Mouse (Mus musculus): ENCODE results near the gene Lin37. TPM values are rescaled to one million over a fixed set of nuclear protein-coding genes. Genes with fewer than 3 reads are reported as not detected.

Lin37 gene
- total RNA-seq, 2 experiments from 2014 or later, result 7.8 to 48.0 TPM

DNA sequence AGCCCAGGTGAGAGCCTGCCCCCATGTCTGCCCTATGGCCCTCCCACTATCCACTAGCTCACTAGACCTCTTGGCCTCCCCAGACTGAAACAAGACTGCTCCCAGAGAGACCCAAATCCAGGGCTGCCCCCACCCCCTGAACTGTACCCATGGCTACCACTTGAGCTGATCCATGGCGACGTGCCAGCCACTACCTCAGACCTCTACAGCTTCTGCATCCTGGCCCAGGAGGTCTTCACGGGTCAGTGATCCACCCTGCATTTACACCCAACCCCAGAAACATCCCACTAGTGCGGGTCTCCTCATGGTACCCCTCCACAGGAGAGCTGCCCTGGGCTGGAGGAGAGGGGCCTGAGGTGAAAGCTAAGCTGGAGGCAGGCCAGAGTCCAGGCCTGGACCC, 39.2 kb downstream of the Lin37 start:
- ATAC-seq (replicated peaks; ENCODE audit: low FRiP score, poor library complexity, severe bottlenecking), result no peak

DNA sequence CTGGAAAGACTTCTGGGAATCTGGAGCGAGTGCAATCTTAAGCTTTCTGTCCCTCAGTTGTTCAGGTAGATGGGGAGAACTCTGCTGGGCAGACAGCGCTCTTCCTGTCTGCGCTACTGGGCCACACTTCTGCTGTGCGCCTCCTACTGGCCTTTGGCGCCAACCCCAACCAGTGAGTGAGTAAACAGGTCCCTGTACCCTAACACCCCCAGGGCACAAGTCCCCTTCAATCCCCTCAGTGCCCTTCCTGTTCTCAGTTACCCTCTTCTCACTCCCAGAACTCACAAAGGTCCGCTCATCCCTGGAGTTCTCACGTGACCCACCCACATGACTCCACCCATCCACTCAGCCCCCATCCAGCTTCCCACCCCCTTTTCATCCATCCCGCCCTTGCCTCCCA, 41.3 kb downstream of the Lin37 start:
- no peak for ATAC-seq (replicated peaks; ENCODE audit: low FRiP score, poor library complexity, severe bottlenecking)

- ATAC-seq (replicated peaks; ENCODE audit: low FRiP score, poor library complexity, severe bottlenecking), result no peak
These were observed 44.5 kb downstream of the Lin37 start for GRCm38 (mm10) chr7:30515003-30515760.

DNA sequence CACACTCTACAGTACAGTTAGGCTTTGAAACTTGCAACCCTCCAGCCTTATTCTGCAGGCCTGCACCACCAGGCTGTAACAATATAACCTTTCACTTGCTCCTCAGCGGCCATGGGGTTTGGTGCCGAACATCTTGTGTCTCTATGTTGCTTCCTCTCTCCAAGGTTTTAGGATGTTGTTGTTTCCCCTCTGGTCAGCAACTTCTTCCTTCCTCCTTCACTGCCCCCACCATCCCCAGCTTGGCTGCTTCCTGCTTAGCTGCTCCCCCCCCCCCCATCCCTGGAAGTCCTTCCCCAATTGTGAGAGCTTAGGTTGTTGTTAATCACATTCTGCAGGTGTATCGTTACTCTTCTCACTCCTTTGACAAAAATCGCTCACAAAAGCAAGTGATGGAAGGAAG, 51.6 kb downstream of the Lin37 start:
- ATAC-seq (replicated peaks; ENCODE audit: low FRiP score, poor library complexity, severe bottlenecking), result no peak

Other genes starting within 250 kb of the Lin37 start
Only the 30 nearest of the 33 such genes appear.
- gene Lrfn3, start 197.1 kb downstream of the Lin37 start, total RNA-seq (2015; ENCODE audit: low replicate concordance), result not detected in 2 replicates
- not detected in 2 replicates for gene Lrfn3, start 197.1 kb downstream of the Lin37 start, total RNA-seq (2017; ENCODE audit: low replicate concordance)
- gene Tyrobp, start 146.1 kb downstream of the Lin37 start, total RNA-seq (2015; ENCODE audit: low replicate concordance), result 315 and 361 TPM in 2 replicates
- gene Tyrobp, start 146.1 kb downstream of the Lin37 start, total RNA-seq (2017; ENCODE audit: low replicate concordance), result 122 and 140 TPM in 2 replicates
- gene Hcst, start 140.0 kb downstream of the Lin37 start, total RNA-seq (2015; ENCODE audit: low replicate concordance), result 14.2 and 29.0 TPM in 2 replicates
- 2.6 and 13.9 TPM in 2 replicates for gene Hcst, start 140.0 kb downstream of the Lin37 start, total RNA-seq (2017; ENCODE audit: low replicate concordance)
- 2.1 and 5.0 TPM in 2 replicates for gene Nfkbid, start 138.1 kb downstream of the Lin37 start, total RNA-seq (2015; ENCODE audit: low replicate concordance)
- 0.14 and 3.6 TPM in 2 replicates for gene Nfkbid, start 138.1 kb downstream of the Lin37 start, total RNA-seq (2017; ENCODE audit: low replicate concordance)
- gene Aplp1, start 114.3 kb downstream of the Lin37 start, total RNA-seq (2015; ENCODE audit: low replicate concordance), result not detected in 2 replicates
- not detected in 2 replicates for gene Aplp1, start 114.3 kb downstream of the Lin37 start, total RNA-seq (2017; ENCODE audit: low replicate concordance)
- not detected in 2 replicates for gene Kirrel2, start 102.1 kb downstream of the Lin37 start, total RNA-seq (2015; ENCODE audit: low replicate concordance)
- not detected in 2 replicates for gene Kirrel2, start 102.1 kb downstream of the Lin37 start, total RNA-seq (2017; ENCODE audit: low replicate concordance)
- not detected in 2 replicates for gene Nphs1, start 101.5 kb downstream of the Lin37 start, total RNA-seq (2015; ENCODE audit: low replicate concordance)
- not detected in 2 replicates for gene Nphs1, start 101.5 kb downstream of the Lin37 start, total RNA-seq (2017; ENCODE audit: low replicate concordance)
- gene Prodh2, start 66.2 kb downstream of the Lin37 start, total RNA-seq (2015; ENCODE audit: low replicate concordance), result not detected in 2 replicates
- gene Prodh2, start 66.2 kb downstream of the Lin37 start, total RNA-seq (2017; ENCODE audit: low replicate concordance), result not detected in 2 replicates
- gene Arhgap33, start 24.8 kb downstream of the Lin37 start, total RNA-seq (2015; ENCODE audit: low replicate concordance), result 5.0 and 6.7 TPM in 2 replicates
- 9.5 and 9.6 TPM in 2 replicates for gene Arhgap33, start 24.8 kb downstream of the Lin37 start, total RNA-seq (2017; ENCODE audit: low replicate concordance)
- 6.3 and 19.4 TPM in 2 replicates for gene Hspb6, start 7.7 kb downstream of the Lin37 start, total RNA-seq (2015; ENCODE audit: low replicate concordance)
- 2.2 and 3.9 TPM in 2 replicates for gene Hspb6, start 7.7 kb downstream of the Lin37 start, total RNA-seq (2017; ENCODE audit: low replicate concordance)
- 0.38 and 2.1 TPM in 2 replicates for gene Proser3, start 7.5 kb downstream of the Lin37 start, total RNA-seq (2015; ENCODE audit: low replicate concordance)
- 0.77 and 4.6 TPM in 2 replicates for gene Proser3, start 7.5 kb downstream of the Lin37 start, total RNA-seq (2017; ENCODE audit: low replicate concordance)
- 3.5 and 30.1 TPM in 2 replicates for gene U2af1l4, start 3.5 kb upstream of the Lin37 start, total RNA-seq (2015; ENCODE audit: low replicate concordance)
- gene U2af1l4, start 3.5 kb upstream of the Lin37 start, total RNA-seq (2017; ENCODE audit: low replicate concordance), result 30.0 and 39.4 TPM in 2 replicates
- 1.3 and 4.8 TPM in 2 replicates for gene Gm49396, start 3.5 kb upstream of the Lin37 start, total RNA-seq (2015; ENCODE audit: low replicate concordance)
- gene Gm49396, start 3.5 kb upstream of the Lin37 start, total RNA-seq (2017; ENCODE audit: low replicate concordance), result 5.2 and 6.6 TPM in 2 replicates
- 73.4 and 88.8 TPM in 2 replicates for gene Psenen, start 3.8 kb upstream of the Lin37 start, total RNA-seq (2015; ENCODE audit: low replicate concordance)
- gene Psenen, start 3.8 kb upstream of the Lin37 start, total RNA-seq (2017; ENCODE audit: low replicate concordance), result 41.4 and 69.3 TPM in 2 replicates
- gene Igflr1, start 5.6 kb upstream of the Lin37 start, total RNA-seq (2015; ENCODE audit: low replicate concordance), result 4.0 and 7.3 TPM in 2 replicates
- not detected in 2 replicates for gene Igflr1, start 5.6 kb upstream of the Lin37 start, total RNA-seq (2017; ENCODE audit: low replicate concordance)
- 31.1 and 35.0 TPM in 2 replicates for gene Kmt2b, start 28.9 kb upstream of the Lin37 start, total RNA-seq (2015; ENCODE audit: low replicate concordance)
- 14.9 and 21.2 TPM in 2 replicates for gene Kmt2b, start 28.9 kb upstream of the Lin37 start, total RNA-seq (2017; ENCODE audit: low replicate concordance)
- not detected in 2 replicates for gene Zbtb32, start 39.1 kb upstream of the Lin37 start, total RNA-seq (2015; ENCODE audit: low replicate concordance)
- gene Zbtb32, start 39.1 kb upstream of the Lin37 start, total RNA-seq (2017; ENCODE audit: low replicate concordance), result not detected in 2 replicates
- not detected in 2 replicates for gene Upk1a, start 53.0 kb upstream of the Lin37 start, total RNA-seq (2015; ENCODE audit: low replicate concordance)
- gene Upk1a, start 53.0 kb upstream of the Lin37 start, total RNA-seq (2017; ENCODE audit: low replicate concordance), result not detected in 2 replicates
- gene Cox6b1, start 66.3 kb upstream of the Lin37 start, total RNA-seq (2015; ENCODE audit: low replicate concordance), result 74.4 and 173 TPM in 2 replicates
- gene Cox6b1, start 66.3 kb upstream of the Lin37 start, total RNA-seq (2017; ENCODE audit: low replicate concordance), result 135 and 145 TPM in 2 replicates
- gene Etv2, start 76.0 kb upstream of the Lin37 start, total RNA-seq (2015; ENCODE audit: low replicate concordance), result not detected in 2 replicates
- gene Etv2, start 76.0 kb upstream of the Lin37 start, total RNA-seq (2017; ENCODE audit: low replicate concordance), result not detected in 2 replicates
- gene Rbm42, start 90.5 kb upstream of the Lin37 start, total RNA-seq (2015; ENCODE audit: low replicate concordance), result 12.3 and 22.5 TPM in 2 replicates
- 14.0 and 15.1 TPM in 2 replicates for gene Rbm42, start 90.5 kb upstream of the Lin37 start, total RNA-seq (2017; ENCODE audit: low replicate concordance)
- 1.5 and 9.2 TPM in 2 replicates for gene Haus5, start 105.2 kb upstream of the Lin37 start, total RNA-seq (2015; ENCODE audit: low replicate concordance)
- gene Haus5, start 105.2 kb upstream of the Lin37 start, total RNA-seq (2017; ENCODE audit: low replicate concordance), result 10.5 and 13.7 TPM in 2 replicates
- not detected in 2 replicates for gene Pmis2, start 111.8 kb upstream of the Lin37 start, total RNA-seq (2015; ENCODE audit: low replicate concordance)
- gene Pmis2, start 111.8 kb upstream of the Lin37 start, total RNA-seq (2017; ENCODE audit: low replicate concordance), result not detected in 2 replicates
- gene 2200002J24Rik, start 139.1 kb upstream of the Lin37 start, total RNA-seq (2015; ENCODE audit: low replicate concordance), result not detected in 2 replicates
- gene 2200002J24Rik, start 139.1 kb upstream of the Lin37 start, total RNA-seq (2017; ENCODE audit: low replicate concordance), result not detected in 2 replicates
- gene Atp4a, start 152.4 kb upstream of the Lin37 start, total RNA-seq (2015; ENCODE audit: low replicate concordance), result not detected in 2 replicates
- 0.14 and 0.68 TPM in 2 replicates for gene Atp4a, start 152.4 kb upstream of the Lin37 start, total RNA-seq (2017; ENCODE audit: low replicate concordance)
- 28.4 and 42.4 TPM in 2 replicates for gene Tmem147, start 169.7 kb upstream of the Lin37 start, total RNA-seq (2015; ENCODE audit: low replicate concordance)
- 9.4 and 12.8 TPM in 2 replicates for gene Tmem147, start 169.7 kb upstream of the Lin37 start, total RNA-seq (2017; ENCODE audit: low replicate concordance)
- gene Gapdhs, start 183.8 kb upstream of the Lin37 start, total RNA-seq (2015; ENCODE audit: low replicate concordance), result not detected in 2 replicates
- gene Gapdhs, start 183.8 kb upstream of the Lin37 start, total RNA-seq (2017; ENCODE audit: low replicate concordance), result not detected in 2 replicates
- gene Sbsn, start 191.6 kb upstream of the Lin37 start, total RNA-seq (2015; ENCODE audit: low replicate concordance), result not detected in 2 replicates
- gene Sbsn, start 191.6 kb upstream of the Lin37 start, total RNA-seq (2017; ENCODE audit: low replicate concordance), result not detected in 2 replicates
- 7.7 and 29.0 TPM in 2 replicates for gene Dmkn, start 203.9 kb upstream of the Lin37 start, total RNA-seq (2015; ENCODE audit: low replicate concordance)
- 5.3 and 10.9 TPM in 2 replicates for gene Dmkn, start 203.9 kb upstream of the Lin37 start, total RNA-seq (2017; ENCODE audit: low replicate concordance)
- not detected in 2 replicates for gene Krtdap, start 228.1 kb upstream of the Lin37 start, total RNA-seq (2015; ENCODE audit: low replicate concordance)
- not detected in 2 replicates for gene Krtdap, start 228.1 kb upstream of the Lin37 start, total RNA-seq (2017; ENCODE audit: low replicate concordance)